Mouse (Mus musculus): ENCODE measurements at regions not wholly inside any gene's neighbourhood (a gene's known extent, or its start where the extent isn't known, plus 50 kb on each side); places are given as distances from the start of the nearest gene placed in this dataset.

DNA sequence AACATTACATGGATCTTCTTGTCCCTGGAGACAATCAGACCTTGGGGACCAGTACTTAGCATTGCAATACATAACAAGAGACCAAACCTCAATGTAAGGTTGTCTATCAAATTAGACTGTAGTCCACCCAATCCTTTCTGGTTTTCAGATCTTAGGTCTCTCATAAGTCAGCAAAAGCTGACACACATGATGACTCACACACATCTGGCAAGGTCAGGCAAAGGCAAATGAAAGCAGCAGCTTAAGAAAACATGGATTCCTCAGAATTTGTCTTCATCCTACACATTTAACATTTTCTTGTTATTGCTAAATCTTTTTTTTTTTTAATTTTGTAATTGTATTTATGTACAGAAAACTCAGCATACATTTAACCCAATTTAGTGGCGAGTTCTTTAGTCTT is 52.0 kb downstream of the Gm11983 start:
- DNase-seq (ENCODE audit: low spot score in 2 of 2), result no peak

DNA sequence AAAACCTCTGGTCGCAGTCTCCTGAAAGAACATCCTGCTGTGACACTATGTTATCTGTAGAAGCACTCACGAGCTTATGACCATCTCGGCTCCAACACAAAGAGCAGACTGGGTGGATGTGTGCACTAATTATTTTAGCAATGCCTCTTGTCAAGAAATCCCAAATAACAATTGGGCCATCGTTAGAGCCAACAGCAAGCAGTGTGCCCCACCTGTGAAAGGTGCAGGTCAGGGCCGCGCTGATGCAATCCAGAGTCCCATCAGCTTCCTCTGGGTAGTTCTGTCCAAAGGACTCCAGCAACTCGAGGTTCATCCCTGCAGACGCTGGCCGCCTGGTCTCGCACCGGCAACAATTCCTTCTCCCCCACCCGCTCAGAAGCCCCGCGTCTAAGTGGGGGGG is 54.6 kb downstream of the Gm11983 start:
- DNase-seq (ENCODE audit: low spot score in 2 of 2), result no peak

DNA sequence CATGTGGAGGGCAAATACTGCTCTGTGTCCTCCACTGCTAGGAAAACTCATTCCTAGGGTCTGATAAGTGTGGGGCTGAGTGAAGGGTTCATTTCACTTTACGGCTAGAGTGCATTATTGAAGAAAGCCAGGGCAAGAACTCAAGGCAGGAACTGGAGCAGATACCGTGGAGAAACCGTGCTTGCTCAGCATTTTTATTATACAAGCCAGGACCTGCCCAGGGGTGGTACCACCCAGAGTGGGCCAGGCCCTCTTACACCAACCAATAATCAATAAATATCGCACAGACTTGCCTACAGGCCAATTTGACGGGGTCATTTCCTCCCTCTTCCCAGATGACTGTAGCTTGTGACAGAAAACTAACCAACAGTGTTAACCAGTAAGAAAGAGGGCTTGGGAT is 57.7 kb downstream of the Gm11983 start:
- DNase-seq (ENCODE audit: low spot score in 2 of 2), result no peak

DNA sequence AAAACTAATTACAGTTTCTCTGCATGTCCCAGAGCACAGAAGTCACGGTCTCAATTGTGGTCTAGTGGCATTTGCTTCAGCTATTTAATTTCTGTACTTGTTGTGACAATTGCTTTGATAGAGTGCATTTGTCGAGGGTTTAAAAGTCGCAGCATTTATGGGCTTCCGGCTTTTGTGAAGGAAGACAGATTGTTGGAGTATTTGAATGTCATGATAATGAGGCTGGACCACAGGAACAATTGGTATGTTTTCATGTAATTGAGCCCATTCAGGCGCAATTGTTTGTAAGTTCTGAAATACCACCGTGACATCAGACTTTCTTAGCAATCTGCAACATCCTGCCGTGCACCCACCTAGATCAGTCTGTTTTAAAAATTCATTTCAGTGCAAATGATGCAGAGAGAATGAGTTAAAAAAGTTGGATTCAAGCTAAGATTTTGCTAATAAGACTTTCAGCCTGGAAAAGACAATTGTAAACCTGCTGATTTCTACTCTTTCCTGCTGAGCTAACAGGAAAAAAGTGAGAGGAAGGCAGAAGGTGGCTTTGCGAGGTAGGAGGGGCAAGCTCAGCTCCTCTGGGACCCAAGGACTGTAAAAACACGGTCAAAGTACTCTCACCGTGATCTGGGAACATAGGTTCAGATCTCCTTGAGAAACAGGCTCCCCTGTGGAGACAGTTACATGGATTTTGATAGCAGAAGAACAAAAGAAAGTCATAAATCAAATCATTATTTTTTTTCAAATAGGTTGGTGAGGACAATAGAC is 58.7 kb downstream of the Gm11983 start:
- DNase-seq (ENCODE audit: low spot score in 2 of 2), result no peak

DNA sequence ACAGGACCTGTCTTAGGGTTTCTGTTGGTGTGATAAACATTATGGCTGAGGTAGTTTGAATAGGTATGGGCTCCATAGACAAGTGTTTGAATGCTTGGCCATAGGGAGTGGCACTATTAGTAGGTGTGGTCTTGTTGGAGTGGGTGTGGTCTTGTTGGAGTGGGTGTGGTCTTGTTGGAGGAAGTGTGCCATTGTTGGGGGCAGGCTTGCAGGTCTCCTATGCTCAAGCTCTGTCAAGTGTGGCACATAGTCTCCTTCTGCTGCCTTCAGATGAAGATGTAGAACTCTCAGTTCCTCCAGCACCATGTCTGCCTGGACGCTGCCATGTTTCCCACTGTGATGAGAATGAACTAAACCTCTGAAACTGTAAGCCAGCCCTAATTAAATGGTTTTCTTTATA is 59.9 kb downstream of the Gm11983 start:
- DNase-seq (ENCODE audit: low spot score in 2 of 2), result no peak

DNA sequence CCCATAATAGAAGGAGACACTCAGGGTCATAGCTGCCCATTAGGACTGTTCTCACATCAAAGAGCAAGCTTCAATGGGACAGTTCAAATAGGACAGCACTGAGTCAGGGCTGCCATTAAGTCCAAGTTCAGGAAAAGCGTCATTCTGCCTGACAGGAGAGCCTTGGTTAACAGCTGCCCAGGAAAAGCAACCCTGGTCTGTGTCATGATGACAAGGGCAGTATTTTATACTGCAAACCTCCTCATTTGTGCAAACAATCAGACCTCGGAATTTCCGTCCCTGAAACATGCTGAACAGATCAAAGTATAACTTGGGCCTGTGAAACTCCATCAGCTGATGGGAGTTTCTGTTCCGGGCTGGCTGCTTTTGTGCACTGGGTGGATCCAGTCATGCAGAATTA is 62.8 kb downstream of the Gm11983 start:
- no peak for DNase-seq (ENCODE audit: low spot score in 2 of 2)

DNA sequence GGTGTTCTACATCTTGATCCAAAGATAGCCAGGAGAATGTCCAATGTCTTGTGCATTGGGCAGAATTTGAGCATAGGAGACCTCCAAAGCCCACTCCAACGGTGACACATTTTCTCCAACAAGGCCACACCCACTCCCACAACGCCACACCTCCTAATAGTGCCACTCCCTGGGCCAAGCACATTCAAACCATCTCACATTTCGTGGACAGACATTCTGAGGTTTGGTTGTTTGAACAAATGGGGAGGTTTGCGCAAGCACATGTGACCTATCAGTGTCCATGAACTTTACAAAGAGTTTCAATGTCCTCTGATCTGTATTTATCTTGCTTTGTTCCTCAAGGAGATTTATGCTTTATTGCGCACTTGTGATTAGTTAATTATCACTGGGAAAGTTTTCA is 63.5 kb downstream of the Gm11983 start:
- DNase-seq (ENCODE audit: low spot score in 2 of 2), result no peak

DNA sequence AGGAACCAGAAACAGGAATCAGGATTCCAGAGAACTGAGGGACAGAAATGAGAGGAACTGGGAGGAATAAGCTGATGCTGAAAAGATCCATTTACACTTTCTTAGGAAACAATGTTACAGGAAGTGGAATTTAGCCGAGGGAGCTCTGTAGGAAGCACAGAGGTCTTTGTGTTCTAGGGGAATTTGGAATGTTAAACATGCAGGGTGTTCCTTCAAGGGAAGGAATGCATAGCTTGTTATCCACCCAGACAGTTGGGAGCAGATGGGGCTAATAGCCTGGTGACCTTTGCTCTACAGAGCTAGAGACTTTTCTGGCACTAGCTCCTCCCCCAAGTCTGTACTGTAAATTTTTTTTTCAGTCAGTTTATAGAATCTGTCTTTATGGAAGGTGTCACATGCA is 64.1 kb downstream of the Gm11983 start:
- no peak for DNase-seq (ENCODE audit: low spot score in 2 of 2)

DNA sequence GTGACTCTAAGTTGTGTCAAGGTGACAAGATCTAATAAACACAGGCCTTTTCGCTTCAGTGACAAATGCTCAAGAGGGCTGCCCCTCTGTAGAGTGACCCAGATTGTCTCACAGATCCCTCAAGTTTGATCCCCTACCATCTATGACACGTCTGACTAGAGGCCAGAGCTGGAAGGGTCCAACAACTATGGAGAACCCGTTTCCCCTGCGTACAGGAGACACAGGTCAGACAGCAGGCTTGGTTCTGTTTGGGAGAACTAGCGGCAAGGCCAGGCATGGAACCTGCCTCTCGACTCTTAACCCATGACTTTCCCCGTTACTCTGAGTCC is 68.1 kb downstream of the Gm11983 start:
- DNase-seq (ENCODE audit: low spot score in 2 of 2), result no peak

DNA sequence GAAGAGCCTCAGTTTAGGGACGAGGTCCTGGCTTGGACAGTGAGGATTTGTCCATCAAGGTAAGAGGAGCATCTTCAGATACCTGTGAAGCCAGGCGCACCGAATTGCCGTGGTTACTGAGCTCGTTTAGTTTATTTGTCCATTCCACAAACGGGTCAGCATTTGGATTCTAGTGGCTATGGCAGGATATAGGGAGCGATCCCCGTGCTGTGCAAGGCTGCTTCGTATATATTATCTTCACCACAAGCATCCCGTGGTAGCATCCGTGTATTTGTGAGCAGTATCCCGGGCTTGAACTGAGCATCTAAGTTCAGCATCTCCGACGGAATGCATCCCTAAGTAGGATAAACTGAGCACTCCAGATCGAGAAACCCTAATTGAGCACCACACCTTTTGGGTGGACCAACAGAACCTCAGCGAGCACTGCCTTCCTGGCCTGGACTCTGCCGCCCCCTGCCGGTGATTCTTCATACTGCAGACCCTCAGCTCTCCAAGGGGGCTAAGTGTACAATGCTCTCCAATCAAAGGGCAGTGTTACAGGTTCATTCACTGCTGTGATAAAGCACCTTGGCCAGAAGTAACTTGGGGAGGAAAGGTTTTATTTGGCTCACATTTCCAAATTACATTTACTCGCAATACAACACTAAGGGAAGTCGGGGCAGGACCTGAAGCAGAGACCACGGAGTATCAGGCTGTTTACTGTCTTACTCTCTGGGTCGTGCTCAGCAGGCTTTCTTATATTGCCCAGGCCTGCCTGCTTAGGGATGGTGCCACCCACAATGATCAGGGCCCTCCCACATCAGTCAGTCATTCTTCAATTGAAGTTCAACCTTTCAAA is 68.6 kb downstream of the Gm11983 start:
- DNase-seq (ENCODE audit: low spot score in 2 of 2), result peak in 1 of 2 experiments; percentile 75

DNA sequence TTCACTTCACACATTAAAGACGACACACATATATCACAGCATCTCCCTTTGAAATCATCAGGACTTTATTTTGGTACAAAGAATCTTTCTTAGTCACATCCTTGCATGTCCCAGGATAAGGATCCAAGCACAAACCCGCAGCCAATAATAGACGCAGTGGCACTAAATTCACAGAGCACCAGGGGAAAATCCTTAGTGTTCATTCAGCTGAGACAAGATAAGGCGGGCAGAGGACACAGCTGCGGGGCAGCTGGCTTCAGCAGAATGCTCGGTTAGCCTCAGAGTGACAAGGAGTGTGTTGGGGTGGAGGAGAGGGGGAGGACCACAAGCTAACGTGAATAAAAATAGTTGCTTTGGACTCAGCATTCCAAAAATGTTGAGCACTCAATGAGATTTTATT is 70.7 kb downstream of the Gm11983 start:
- DNase-seq (ENCODE audit: low spot score in 2 of 2), result peak in 1 of 2 experiments; percentile 13

DNA sequence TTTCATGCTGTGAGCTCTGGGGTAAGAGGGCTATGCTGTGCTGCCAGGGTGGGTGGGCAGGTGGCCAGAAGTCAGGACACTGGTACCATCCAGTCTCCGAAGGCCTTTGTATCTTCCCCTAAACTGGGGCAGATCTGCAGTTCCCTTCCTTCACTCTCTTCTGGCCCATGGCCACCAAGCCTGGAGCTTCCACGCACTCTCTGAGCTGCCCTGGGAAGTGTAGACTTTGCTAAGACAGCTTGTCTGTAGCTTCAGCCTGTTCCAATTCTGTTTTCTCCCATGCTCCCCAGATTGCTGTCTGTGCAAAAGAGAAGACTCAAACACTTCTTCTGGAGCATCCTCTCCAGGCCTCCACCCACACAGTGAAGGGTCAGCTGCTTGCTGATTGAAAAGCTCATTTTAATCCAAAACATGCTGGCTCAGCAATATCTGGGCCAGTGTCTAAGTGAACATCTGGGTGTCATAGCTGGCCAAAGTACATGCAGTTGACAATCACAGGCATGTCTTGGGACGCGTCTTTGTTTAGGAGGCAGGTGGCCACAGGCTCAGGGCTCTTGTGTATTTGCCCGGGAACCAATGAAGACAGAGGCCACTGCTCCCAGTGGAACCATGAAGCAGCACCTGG is 72.0 kb downstream of the Gm11983 start:
- peak; percentile 25 to 34 for DNase-seq (ENCODE audit: low spot score in 2 of 2)

DNA sequence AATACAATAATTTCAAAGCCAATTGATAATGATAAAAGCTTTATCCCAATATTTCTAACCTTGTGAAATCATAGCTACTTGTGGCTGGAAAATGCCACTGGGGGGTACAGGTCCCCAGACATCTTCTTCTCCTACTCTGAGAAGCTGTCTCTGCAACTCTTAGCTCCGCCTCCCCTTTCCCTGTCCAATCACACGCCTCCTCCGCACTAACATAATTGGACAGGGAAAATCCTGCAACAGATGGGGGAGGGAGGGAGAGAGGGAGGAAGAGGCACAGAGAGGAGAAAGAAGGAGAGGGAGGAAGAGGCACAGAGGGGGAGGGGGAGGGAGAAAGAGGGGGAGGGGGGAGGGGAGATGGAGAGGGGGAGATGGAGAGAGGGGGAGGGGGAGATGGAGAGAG is 73.3 kb downstream of the Gm11983 start:
- no peak for DNase-seq (ENCODE audit: low spot score in 2 of 2)

DNA sequence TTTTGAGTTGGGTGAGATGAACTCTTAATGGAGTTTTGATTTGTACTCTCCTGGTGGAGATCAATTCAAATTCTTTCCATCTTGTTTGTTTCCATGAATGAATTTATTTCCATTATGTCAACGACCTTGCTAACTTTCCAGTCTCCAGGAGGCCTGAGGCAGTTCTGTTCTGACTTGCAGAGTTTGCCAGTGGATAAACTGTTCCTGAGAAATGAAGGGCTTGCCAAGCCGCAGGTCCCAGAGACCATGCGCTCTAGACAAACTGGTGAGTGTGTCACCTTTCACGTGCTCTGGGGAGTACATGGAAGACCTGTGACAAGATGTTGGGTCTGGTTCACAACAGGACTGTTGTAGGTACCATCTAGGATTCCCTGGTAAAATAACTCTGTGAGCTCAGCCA is 74.5 kb downstream of the Gm11983 start:
- no peak for DNase-seq (ENCODE audit: low spot score in 2 of 2)

DNA sequence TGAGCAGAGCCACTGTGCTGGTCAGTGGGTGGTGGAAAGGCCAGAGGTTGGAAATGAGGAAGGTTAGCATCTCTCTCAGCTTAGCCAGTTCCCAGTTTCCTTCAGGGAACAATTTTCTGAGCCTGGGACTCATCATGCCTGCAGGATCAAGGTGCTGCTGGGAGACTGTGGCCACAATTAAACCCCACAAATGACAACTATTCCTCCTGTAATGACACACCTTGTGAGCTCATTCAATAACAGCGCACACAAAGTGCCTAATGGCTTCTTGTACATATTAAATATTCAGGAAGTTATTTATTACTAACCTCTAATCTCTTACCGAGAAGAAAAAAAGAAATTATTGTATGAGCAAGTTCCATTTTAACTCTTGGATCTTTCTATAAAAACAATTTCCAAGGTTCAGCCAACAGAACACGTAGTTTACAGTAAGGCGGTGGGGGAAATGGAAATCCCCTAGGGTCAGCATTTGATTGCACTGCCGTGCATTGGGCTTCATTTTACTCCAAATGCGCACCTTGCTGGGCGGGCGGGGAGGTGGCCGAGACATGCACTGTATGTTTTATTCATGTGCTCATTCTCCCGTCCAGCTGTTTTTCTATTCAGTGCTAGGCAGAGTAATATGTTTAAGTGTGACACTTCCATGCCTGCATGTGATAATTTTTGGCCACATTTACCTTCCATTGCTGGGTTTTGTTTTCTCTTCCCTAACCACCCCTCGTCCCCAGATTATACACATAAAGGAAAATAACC is 75.4 kb downstream of the Gm11983 start:
- no peak for DNase-seq (ENCODE audit: low spot score in 2 of 2)

DNA sequence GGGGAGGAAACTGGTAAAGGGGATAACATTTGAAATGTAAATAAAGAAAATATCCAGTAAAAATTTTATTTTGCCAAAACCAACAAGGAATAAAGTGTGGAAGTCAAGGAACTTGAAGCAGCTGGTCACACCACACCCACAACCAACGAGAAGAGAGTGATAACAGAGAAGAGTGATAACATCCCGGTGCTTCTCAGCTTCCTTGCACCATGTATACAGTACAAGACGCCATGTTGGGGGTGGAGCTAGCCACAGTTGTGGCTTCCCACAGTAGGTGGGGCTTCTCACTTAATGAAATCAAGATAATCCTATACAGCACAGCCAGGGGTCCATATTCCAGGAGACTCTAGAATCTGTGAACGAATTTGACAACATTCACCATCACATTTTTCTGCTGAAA is 77.9 kb downstream of the Gm11983 start:
- DNase-seq (ENCODE audit: low spot score in 2 of 2), result no peak

DNA sequence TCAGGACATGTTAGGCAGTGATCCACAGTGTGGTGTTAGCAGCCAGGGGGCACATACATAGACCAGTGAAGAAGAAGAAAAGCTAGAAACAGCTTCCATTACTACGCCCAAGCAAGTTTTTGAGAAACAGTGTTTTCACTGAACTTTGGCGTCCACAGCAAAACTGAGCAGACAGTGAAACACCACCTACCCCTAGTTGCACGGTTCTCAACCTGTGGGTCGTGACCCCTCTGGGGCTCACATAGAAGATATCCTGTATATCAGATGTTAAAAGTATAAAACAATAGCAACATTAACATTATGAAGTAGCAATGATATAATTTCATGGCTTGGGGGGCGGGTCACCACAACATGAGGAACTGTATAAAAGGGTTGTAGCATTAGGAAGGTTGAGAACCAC is 81.1 kb downstream of the Ramp3 start:
- no peak for DNase-seq (ENCODE audit: low spot score in 2 of 2)

DNA sequence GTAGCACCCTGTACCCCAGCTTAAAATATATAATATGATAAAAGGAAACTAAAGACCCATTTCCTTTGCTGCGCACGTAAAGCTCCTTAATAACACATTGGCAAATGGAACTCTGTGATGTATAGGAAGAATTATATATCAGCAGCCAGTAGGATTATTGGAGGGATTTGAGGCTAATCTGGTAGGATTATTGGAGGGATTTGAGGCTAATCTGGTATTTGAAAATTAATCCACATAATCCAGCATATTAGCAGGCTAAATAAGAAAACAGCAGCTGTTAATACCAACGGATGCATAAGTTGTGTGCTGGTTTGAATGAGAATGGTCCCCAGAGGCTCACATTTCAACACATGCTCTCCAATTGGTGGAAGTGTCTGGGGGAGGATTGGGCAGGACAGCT is 80.3 kb downstream of the Ramp3 start:
- no peak for DNase-seq (ENCODE audit: low spot score in 2 of 2)

DNA sequence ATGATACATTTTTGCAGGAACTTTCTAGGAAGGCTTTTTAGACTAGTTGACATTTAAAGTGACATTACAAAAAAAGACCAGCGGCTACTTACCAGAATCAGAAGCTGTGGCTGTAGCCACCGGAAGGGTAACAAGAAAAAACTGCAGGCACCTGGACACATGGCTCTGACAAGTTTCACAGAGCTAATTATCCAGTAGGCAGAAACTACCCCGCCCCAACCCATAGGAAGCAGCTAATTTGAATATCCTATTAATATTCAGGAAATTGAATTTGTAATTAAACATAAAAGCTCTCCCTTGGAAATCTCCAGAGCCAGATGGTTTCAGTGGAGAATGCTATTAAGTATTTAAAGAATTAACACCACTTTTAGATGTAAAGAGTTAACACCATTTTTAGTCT is 79.8 kb downstream of the Ramp3 start:
- DNase-seq (ENCODE audit: low spot score in 2 of 2), result no peak

DNA sequence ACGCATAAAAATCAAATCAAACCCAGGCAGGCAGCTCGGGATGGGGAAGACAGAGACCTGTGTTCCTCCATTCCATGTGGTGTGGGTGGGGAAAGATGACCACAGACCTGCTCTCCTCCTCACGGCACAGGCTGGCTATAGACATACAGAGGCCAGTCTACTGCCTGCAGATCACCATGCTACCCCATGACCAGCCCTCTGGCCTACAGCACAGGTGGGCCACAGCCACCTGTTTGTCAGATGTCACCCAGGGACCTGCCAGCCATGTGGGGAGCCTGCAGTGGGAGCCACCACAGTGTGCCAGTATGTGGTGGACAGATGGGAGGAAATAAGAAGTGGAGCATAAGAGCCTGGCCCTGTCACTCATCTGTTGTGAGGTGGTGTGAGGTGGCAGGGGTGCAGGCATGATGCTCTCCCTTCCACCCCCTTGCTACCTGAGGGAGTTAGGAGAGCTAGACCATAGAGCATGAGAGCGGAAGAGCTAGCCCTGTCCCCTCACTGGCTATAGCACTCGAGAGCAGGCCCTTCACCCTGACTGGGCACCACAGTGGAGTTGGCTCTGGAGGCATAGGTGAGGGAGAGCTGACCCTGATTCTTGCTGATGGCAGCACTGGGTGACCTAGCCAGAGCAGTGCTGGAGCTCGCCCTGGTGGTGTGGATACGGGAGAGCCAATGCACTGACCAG is 76.6 kb downstream of the Ramp3 start:
- DNase-seq (ENCODE audit: low spot score in 2 of 2), result no peak

DNA sequence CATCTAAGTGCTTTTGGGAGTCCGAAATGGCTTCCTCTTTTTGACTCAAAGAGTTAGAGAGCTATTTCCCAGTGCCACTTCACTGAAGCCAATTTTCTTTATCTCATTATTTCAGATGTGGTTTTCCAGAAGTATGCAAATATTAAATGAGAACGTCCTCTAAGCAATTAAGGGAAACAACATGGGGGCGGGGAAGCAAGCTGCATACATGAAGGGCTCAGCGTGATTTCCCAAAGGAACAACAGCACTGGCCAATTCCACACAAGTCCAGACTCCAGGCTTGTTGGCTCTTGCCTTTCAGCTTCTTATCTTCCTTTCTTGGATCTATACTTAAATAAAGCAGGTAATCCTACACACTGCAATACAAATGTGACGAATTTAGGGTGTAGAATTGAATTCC is 73.2 kb downstream of the Ramp3 start:
- no peak for DNase-seq (ENCODE audit: low spot score in 2 of 2)

All from frontal cortex, postnatal 10 days (tissue).